Mouse (Mus musculus) embryo, embryonic 9.5 days (tissue): ENCODE data around the gene Vmn1r101.
"Not testable (repeated sequence)": the region's sequence is repeated elsewhere in the genome, so short reads cannot be mapped to it uniquely, and the experiment has no call there.

Experiments used
- DNase-seq: peaks from one replicate; pipeline ENCODE4 v3.0.0-alpha.2; 2017; ENCODE audit errors: extremely low spot score

The Vmn1r101 gene

DNA sequence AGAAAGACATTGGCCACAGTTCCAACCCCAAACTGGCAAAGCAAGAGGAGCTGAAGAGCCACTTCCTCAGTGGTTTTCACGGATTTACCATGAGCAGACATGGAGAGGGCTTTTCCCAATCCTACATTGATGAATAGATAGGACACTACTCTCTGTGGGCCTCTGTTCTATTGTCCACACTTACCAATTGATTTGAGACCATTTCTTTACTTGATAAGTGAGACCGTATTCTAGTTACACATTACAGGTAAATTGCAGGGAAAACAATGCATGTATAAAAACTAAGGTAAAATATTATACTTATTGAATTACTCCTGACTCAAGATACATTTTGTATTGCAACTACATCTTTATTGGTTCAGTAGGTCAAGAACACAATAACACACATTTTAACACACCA is at the start of gene Vmn1r101:
Vmn1r101 (minus strand) TSS at position 101 of the 400 bp plus-strand sequence.
- DNase-seq: not testable (repeated sequence)

DNA sequence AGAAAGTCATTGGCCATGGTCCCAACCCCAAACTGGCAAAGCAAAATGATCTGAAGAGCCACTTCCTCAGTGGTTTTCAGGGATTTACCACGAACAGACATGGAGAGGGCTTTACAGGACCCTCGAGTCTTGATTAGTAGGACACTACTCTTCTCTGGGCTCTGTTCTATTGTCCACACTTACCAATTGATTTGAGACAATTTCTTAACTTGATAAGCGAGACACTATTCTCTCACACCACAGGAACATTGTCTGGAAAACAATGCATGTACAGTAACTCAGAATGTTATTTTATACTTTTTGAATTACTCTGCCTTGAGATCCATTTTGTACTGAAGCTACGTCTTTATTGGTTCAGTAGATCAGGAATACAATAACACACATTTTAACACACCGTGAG is 32.4 kb upstream of the Vmn1r101 start, which contains the start of gene Gm10670:
Gm10670 (minus strand) TSS at position 101 of the 400 bp plus-strand sequence.
- DNase-seq: not testable (repeated sequence)

DNA sequence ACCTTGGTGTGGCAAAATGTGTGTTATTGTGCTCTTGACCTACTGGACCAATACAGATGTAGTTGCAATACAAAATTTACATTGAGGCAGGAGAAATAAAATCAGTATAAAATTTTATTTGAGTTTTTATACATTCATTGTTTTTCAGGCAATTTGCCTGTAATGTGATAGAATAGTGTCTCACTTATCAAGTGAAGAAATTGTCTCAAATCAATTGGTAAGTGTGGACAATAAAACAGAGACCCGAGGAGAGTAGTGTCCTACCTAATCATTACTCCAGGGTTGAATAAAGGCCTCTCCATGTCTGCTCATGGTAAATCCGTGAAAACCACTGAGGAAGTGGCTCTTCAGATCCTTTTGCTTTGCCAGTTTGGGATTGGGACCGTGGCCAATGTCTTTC is 24.8 kb downstream of the Vmn1r101 start, which contains the start of gene Vmn1r100:
Vmn1r100 (plus strand) TSS at position 301 of the 400 bp plus-strand sequence.
- not testable (repeated sequence) for DNase-seq
